ENCODE assay signal across 19 mouse cellular contexts in genomic region chr6:41140916-41141315, GRCm38 (mm10).
"Had no signal": no experiment of that assay in that cellular context is flagged by ENCODE, and none has a peak within 500 bp of the region (broad histone marks: within the 10 kb centered on the region; RNA-seq: fewer than 3 reads in every experiment).

No protein-coding gene starts in this region.

- DNase-seq: kidney, adult 2 months; kidney, postnatal 25 days; liver; lung, adult 18-20 months; lung, postnatal 14 days; lung, postnatal 4 days; thymus, adult 2 months; thymus, postnatal 36 days had no signal

- H3K9ac ChIP-seq: limb, embryonic 13.5 days; liver, embryonic 12.5 days; liver, embryonic 15.5 days; lung, embryonic 15.5 days; midbrain, embryonic 12.5 days; neural tube, embryonic 13.5 days had no signal

- H3K9me3 ChIP-seq: limb, embryonic 10.5 days; limb, embryonic 13.5 days; liver, embryonic 12.5 days; liver, embryonic 15.5 days; lung, embryonic 15.5 days; midbrain, embryonic 12.5 days; neural tube, embryonic 13.5 days had no signal

- H3K4me3 ChIP-seq: limb, embryonic 10.5 days; limb, embryonic 13.5 days; liver, embryonic 12.5 days; liver, embryonic 15.5 days; lung, embryonic 15.5 days; midbrain, embryonic 12.5 days; neural tube, embryonic 13.5 days had no signal

- H3K27me3 ChIP-seq: limb, embryonic 13.5 days; liver, embryonic 12.5 days; liver, embryonic 15.5 days; lung, embryonic 15.5 days; midbrain, embryonic 12.5 days; neural tube, embryonic 13.5 days had no signal

- H3K4me2 ChIP-seq: limb, embryonic 13.5 days; liver, embryonic 12.5 days; liver, embryonic 15.5 days; lung, embryonic 15.5 days; midbrain, embryonic 12.5 days; neural tube, embryonic 13.5 days had no signal

- H3K36me3 ChIP-seq: limb, embryonic 10.5 days; limb, embryonic 13.5 days; liver, embryonic 12.5 days; liver, embryonic 15.5 days; lung, embryonic 15.5 days; midbrain, embryonic 12.5 days; neural tube, embryonic 13.5 days had no signal

- H3K27ac ChIP-seq: kidney, postnatal 0 days; limb, embryonic 10.5 days; limb, embryonic 13.5 days; liver, embryonic 12.5 days; liver, embryonic 15.5 days; lung, embryonic 15.5 days; midbrain, embryonic 12.5 days; neural tube, embryonic 13.5 days; stomach, postnatal 0 days had no signal

- H3K4me1 ChIP-seq: limb, embryonic 10.5 days; limb, embryonic 13.5 days; liver, embryonic 12.5 days; liver, embryonic 15.5 days; lung, embryonic 15.5 days; midbrain, embryonic 12.5 days; neural tube, embryonic 13.5 days had no signal

- ATAC-seq: intestine, postnatal 0 days; liver, embryonic 12.5 days; midbrain, embryonic 16.5 days had no signal
